Mouse (Mus musculus) layer of hippocampus, adult 9-11 months (tissue): Measurements from ENCODE around the gene Arl8b.

Experiments used
- DNase-seq: peaks from one replicate; pipeline ENCODE4 v3.0.0; 2022

The Arl8b gene

DNA sequence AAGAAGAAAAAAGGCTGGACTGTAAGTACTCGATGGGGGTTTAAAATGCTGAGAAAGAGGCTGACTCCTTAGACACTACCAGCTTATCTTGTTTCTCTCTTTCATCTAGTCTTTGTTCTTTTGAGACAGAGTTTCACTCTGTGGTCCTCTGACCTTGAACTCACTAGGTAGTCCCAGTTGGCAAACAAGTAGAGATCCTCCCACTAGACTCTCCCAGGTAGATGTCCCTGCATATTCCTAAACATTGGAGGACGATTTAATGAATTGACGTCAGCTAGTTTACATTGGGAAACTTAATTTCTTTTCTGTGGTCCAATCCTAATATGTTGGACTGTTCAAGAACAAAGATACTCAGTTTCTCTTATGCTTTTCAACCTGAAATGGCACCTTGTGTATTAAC, 2.7 kb downstream of the Arl8b start:
- DNase-seq: no peak

- no peak for DNase-seq
Measured at GRCm38 (mm10) chr6:108791498-108791897, 8.6 kb downstream of the Arl8b start.

GRCm38 (mm10) chr6:108795912-108796311, 13.0 kb downstream of the Arl8b start:
- DNase-seq: no peak

DNA sequence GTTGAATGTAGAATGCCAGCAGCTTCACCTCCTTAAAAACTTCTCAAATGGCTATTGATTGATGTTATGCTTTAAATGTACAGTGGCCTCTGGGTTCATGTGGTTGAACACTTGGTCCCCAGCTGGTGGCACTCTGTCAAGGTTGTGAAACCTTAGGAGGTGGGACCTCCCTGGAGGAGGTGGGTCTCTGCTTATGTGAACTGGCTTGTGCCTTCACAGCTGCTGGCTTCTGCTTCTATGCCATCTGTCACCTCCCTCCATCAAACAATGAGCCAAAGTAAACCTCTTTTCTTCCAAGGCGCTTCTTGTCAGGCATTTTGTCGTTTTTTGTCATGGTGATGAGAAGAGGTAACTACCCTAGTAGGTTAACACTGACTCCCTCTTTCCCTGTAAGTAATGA, 13.8 kb downstream of the Arl8b start:
- no peak for DNase-seq

DNA sequence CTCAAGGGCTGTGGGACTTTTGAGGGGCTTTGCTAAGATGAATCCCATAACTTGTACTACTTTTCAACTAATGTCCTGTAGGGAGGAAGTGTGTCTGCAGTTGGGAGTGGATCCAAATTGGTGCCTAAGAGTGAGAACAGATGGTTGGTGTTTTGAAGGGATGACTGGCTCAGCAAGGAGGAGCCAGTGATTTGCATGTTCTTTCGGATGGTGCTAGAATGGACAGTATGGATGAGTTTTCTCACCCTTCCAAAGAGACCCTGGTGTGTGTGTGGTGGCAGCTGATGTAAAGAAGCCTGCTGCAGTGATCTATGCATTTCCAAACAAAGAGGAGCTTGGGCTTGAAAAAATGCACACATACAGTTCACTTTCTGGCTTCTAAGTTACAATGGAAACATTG, 22.3 kb downstream of the Arl8b start:
- no peak for DNase-seq

- DNase-seq: no peak
Measured at GRCm38 (mm10) chr6:108805871-108806270, 23.0 kb downstream of the Arl8b start.

DNA sequence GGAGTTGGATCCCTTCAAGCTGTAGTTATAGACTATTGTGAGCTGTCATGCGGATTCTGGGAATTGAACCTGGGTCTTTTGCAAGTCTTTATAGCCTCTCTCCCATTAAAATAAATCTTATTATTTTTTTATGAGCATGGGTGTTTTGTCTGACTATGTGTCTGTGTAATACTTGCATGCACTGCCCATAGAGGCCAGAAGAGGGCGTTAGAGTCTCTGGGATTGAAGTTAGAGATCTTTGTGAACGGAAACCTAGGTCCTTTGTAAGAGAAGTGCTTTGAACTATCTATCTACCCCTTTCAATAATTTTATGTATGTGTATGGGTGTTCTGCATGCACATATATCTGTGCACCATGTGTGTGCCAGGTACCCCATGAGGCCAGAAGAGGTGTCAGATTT, 24.5 kb downstream of the Arl8b start:
- DNase-seq: no peak

DNA sequence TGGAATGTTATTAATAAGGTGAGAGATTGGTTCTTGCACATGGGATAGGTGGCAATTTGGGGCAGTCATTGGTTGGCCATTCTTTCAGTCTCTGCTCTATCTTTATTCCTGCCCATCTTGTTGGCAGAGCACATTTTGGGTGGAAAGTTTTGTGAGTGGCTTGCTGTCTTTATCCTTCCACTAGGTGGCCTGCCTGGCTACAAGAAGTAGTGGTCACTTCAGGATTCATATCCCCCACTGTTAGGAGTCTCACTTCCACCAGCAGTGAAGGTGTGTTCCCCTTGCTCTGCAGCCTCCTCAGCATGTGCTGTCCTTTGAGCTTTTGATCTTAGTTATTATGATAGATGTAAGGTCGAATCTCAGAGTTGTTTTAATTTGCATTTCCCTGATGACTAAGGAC, 25.9 kb downstream of the Arl8b start:
- DNase-seq: no peak

- DNase-seq: no peak
Measured at GRCm38 (mm10) chr6:108810237-108810636, 27.3 kb downstream of the Arl8b start.

DNA sequence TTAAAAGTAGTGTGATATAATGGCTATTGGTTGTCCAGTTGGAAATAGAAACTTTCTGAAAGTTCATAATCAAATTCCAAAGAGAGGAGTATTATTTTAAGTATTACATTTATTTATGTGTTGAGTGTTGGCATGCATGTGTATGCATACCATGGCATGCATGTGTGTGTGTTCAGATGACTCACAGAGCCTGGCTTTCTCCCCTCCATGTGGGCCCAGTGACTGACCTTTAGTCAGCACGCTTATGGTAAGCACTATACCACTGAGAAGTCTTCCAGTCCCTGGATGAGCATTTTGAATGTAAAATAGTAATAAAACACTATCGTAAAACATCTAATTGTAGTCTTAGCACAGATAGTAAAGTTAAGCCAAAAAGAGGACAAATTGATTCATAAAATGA, 29.2 kb downstream of the Arl8b start:
- DNase-seq: no peak

DNA sequence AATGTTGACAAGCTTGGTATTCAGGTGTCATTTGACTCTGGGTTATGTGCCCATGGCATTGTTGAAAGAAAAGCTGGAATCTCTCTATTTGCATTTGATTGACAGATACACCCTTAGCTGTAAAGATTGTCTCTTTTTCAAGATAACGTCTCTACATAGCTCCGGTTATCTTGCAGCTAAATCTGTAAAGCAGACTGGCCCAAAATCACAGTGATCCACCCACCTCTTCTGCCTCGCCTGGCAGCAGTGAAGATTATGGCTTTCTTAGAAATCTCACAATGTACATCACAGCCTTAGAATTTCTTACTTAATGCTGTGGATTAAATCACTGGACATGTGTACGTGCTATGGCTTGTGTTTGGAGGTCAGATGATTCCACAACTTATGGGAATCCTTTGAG, 34.6 kb downstream of the Arl8b start:
- no peak for DNase-seq

DNA sequence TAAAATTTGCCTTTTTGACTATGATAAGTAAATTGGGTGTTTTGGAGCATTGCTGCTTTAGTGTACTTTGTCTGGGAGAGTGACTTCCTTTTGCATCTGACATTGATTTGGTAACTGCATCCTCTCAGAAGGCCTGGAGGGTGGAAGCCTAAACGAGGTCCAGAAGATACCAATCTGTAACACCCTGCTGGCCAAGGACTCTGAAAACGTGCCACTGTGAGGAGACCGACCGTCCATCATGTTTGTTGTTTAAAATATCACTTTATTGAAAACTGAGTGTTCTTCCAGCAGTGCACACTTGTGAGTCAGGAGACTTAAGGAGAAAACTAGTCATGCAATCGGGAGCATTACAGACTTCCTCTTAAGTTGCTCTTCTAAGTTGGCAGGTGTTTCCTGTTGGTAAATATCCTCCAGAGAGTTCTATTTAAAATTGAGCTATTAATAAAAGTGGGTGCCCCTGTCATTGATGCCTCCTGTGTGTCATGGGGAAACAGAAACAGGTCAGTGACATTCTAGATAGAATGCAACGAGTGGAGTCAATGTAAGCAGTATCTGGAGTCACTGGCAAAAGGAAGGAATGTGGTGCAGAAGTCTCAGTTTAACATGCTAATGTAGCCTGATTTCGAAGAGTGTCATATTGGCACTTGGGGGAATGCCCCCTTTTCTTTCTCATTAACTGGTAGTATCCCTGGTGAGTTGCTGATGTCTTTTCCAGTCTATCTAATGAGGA, 42.1 kb downstream of the Arl8b start:
- DNase-seq: peak; percentile 60

DNA sequence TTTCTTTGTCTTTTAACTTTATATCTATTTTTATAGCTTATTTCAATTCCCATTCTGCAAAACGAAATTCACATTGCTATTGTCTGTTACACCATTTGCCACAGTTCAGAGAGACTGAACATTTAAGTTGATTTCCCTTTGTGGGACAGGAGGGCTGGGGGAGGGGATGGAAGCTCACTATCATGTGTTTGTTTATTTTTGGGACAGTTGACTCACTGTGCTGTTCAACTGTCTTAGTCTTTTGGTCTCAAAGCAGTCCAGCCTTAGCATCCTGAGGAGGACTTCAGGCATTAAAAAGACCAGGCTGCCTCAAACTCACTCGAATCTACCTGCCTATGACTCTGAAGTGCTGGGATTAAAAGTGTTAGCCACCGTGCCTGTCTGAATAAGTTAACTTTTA, 43.2 kb downstream of the Arl8b start:
- DNase-seq: peak; percentile 67

- DNase-seq: no peak
Measured at GRCm38 (mm10) chr6:108827336-108827920, 44.5 kb downstream of the Arl8b start.

- peak; percentile 98 for DNase-seq
Measured at GRCm38 (mm10) chr6:108828234-108828868, 45.5 kb downstream of the Arl8b start, which contains the start of gene Edem1. TSS of gene Edem1 (plus strand) at chr6:108828641.

- DNase-seq: no peak
Measured at GRCm38 (mm10) chr6:108828872-108829271, 46.0 kb downstream of the Arl8b start.

DNA sequence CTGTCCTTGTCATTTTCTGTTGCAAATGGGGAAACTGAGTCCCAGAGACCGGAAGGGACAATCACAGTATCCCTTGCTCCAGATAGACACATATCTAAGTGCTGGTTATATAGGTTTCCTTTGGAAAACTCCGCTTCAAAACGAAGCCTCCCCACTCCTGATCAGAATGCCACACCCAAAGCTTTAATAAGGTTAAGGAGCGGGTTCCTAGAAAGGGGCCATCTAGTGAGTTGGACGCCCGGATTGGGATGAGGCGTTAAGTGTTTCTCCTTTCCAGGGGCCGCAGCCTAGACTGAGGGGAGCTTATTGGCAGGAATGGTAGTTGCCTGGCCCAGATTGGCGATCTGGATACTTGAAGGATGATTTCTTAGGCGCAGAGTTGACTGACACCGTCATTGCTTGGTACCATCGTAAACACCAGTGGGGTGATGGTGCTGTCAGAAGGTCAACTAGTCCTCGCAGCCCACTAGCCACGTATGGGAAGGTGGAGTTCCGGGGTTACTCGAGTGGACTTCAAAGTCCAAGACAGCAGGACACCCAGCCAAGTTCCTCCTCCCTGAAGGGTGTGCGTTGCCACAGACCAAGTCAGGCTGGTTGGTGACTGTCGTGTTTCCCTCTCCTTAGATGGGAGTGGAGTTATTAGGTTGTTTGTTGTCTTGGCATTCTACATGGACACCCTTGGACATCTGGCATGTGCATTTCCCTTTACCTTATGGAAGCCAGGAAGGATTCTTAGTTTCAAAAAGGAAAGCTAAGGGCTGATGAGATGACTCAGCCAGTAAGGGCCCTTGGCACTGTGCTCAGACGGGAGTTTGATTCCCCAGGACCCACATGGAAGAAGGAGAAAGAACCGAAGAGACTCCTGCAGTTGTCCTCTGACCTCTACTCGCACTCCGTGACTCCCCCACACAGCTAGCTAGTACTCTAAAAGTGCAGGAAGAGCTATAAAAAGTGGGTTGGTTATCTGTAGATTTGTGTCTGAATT, 46.8 kb downstream of the Arl8b start:
- DNase-seq: peak; percentile 50

DNA sequence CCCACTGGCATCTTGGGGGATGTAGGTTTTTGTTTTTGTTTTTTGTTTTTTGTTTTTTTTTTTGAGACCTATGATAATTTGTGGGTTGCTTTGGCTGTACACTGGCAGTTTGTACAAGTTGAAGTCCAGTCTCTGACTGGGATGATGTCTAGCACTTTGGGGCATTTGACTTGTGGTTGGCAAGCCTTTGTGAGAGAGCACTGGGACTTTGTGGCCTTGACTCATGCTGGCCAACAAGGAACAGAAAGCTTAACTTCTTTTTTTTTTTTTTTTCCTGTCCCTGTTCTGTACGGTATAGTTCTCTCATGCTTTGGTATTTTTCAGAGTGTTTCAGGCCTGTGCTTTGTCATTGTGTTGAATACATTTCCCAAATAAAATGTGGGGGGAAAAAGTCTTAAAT, 49.3 kb downstream of the Arl8b start:
- peak; percentile 47 for DNase-seq

- DNase-seq: no peak
Measured at GRCm38 (mm10) chr6:108832989-108833388, 50.1 kb downstream of the Arl8b start.

DNA sequence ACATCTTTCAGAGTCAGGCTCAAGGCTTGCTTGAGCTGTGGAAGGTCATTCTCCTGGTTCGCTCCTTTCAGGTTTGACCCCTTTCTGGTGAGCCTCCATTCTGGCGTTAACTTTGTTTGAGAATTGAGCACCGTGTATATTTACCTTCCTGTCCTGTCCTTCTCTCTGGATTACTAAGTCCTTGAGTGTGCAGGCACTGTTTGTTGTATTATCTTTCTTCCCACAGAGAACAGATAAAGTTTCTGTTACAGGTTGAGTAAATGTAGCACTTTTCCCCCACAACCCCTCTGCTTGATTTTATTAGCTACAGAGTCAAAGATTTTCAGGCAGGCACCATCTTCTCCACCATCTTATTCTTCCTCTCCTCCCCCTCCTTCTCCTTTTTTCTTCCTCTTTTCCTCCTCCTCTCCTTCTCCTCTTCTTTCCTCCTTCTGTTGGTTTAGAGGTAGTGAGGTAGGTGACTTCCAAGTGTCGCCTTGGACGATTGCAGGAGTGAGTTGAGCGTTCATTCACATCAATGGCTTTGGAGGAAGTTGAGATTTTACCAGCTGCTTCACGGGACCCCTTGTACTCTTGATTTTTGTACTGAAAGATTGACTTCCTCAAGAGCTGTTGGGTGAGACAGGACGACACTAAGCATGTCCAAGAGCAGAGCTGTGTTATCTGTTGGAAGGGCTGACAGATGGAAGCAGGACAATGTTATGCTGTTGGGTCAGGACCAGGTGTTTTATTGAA, 51.2 kb downstream of the Arl8b start:
- no peak for DNase-seq

GRCm38 (mm10) chr6:108835765-108836691, 53.1 kb downstream of the Arl8b start:
- no peak for DNase-seq
